Comparison of ENCODE assay signal across 9 mouse cellular contexts in genomic region chr5:103210644-103211043, GRCm38 (mm10). TPM values are rescaled to one million over a fixed set of nuclear protein-coding genes. Genes with fewer than 3 reads are reported as not detected.
A peak's percentile ranks its signal among the peaks of the same experiment; 100 is the strongest.
DNase-seq lines count a peak whose midpoint lies in the region; ATAC-seq and TF ChIP-seq lines count a peak whose summit lies in the region.
"Had no signal": no experiment of that assay in that cellular context is flagged by ENCODE, and none has a peak within 500 bp of the region (broad histone marks: within the 10 kb centered on the region; RNA-seq: fewer than 3 reads in every experiment).

No protein-coding gene starts in this region.

- H3K36me3 ChIP-seq in kidney, embryonic 15.5 days, result no peaks in the 10 kb centered on the region
- H3K36me3 ChIP-seq in heart, postnatal 0 days (replicated peaks; ENCODE audit: control insufficient read depth, insufficient read depth, low read length), result no peaks in the 10 kb centered on the region
- H3K36me3 ChIP-seq in midbrain, embryonic 15.5 days (replicated peaks), result no peaks in the 10 kb centered on the region

- no peaks in the 10 kb centered on the region for H3K27me3 ChIP-seq in kidney, embryonic 15.5 days
- H3K27me3 ChIP-seq in heart, postnatal 0 days (ENCODE audit: control insufficient read depth, insufficient read depth, low read length), result no peaks in the 10 kb centered on the region
- no peaks in the 10 kb centered on the region for H3K27me3 ChIP-seq in midbrain, embryonic 15.5 days (replicated peaks)

- WGBS in kidney, embryonic 15.5 days, result 43% methylated on average over 6 of the region's 6 CpGs
- WGBS in heart, postnatal 0 days, result 29% methylated on average over 6 of the region's 6 CpGs
- WGBS in midbrain, embryonic 15.5 days, result 5% methylated on average over 6 of the region's 6 CpGs

- peaks cover 6% of the 10 kb centered on the region; the same call in 1 of the 2 replicates for H3K4me1 ChIP-seq in kidney, embryonic 15.5 days
- H3K4me1 ChIP-seq in heart, postnatal 0 days (ENCODE audit: control insufficient read depth, insufficient read depth), result no peaks in the 10 kb centered on the region
- H3K4me1 ChIP-seq in midbrain, embryonic 15.5 days, result peaks cover 24% of the 10 kb centered on the region

- no peak for DNase-seq in kidney, postnatal 10 days
- peak; percentile 79 for DNase-seq in cerebellum, adult 9-10 months
- no peak for DNase-seq in heart, postnatal 0 days (ENCODE audit: low spot score)
- DNase-seq in ovary, adult 18-20 months (ENCODE audit: low spot score), result no peak
- no peak for DNase-seq in adrenal gland, postnatal 4 days (ENCODE audit: low spot score in 2 of 2)

- no peaks in the 10 kb centered on the region for H3K9me3 ChIP-seq in kidney, embryonic 15.5 days (replicated peaks)
- no peaks in the 10 kb centered on the region; the same call in 1 of the 2 replicates for H3K9me3 ChIP-seq in heart, postnatal 0 days (replicated peaks; ENCODE audit: control insufficient read depth, low read length)
- H3K9me3 ChIP-seq in midbrain, embryonic 15.5 days, result no peaks in the 10 kb centered on the region

- H3K4me2 ChIP-seq in kidney, embryonic 15.5 days, result peak overlapping the region; percentile 50
- H3K4me2 ChIP-seq in heart, postnatal 0 days (ENCODE audit: low read depth, low read length), result peak overlapping the region; percentile 67
- peak overlapping the region; percentile 70 for H3K4me2 ChIP-seq in midbrain, embryonic 15.5 days

- H3K27ac ChIP-seq in kidney, embryonic 15.5 days, result no peak overlapping the region
- H3K27ac ChIP-seq in heart, postnatal 0 days (ENCODE audit: low read depth), result peak overlapping the region; percentile 39
- peak overlapping the region; percentile 89 for H3K27ac ChIP-seq in midbrain, embryonic 15.5 days

- no peak for ATAC-seq in kidney, embryonic 15.5 days (replicated peaks; ENCODE audit: low FRiP score)
- ATAC-seq in heart, postnatal 0 days (ENCODE audit: insufficient read depth, low read depth), result no peak
- peak; percentile 48 for ATAC-seq in midbrain, embryonic 15.5 days (replicated peaks)
- ATAC-seq in granulocyte monocyte progenitor cell, adult 5-6 weeks (replicated peaks; ENCODE audit: poor library complexity, severe bottlenecking), result no peak

- TF ChIP-seq EP300 in heart, postnatal 0 days (IDR thresholded peaks at IDR 0.05; ENCODE audit: low read depth), result no peak

- no peak overlapping the region for H3K9ac ChIP-seq in kidney, embryonic 15.5 days
- H3K9ac ChIP-seq in heart, postnatal 0 days (replicated peaks; ENCODE audit: low read depth, low read length), result peak overlapping the region; percentile 46; the same call in 1 of the 2 replicates
- H3K9ac ChIP-seq in midbrain, embryonic 15.5 days, result peak overlapping the region; percentile 65

- H3K4me3 ChIP-seq in kidney, embryonic 15.5 days (replicated peaks), result peak overlapping the region; percentile 23
- peak overlapping the region; percentile 51 for H3K4me3 ChIP-seq in heart, postnatal 0 days (ENCODE audit: low read depth, low read length)
- peak overlapping the region; percentile 57 for H3K4me3 ChIP-seq in midbrain, embryonic 15.5 days

- no peak for TF ChIP-seq CTCF in heart, postnatal 0 days (IDR thresholded peaks at IDR 0.05; ENCODE audit: low read depth)

RNA-seq across cellular contexts. Expression of gene Mapk10, which starts 0.5 kb away (rescaled TPM):
- polyA plus RNA-seq in kidney, embryonic 15.5 days (2015; fragmentation: Nextera tagmentation; extraction: Ambion mirVana), result 0.82 and 1.8 TPM in 2 replicates
- total RNA-seq in heart, postnatal 0 days (2014; rRNA removed; ENCODE audit: low replicate concordance), result 3.9 and 11.6 TPM in 2 replicates
- 6.5 and 7.0 TPM in 2 replicates for polyA plus RNA-seq in heart, postnatal 0 days (2015; fragmentation: Nextera tagmentation; extraction: Ambion mirVana)
- polyA plus RNA-seq in midbrain, embryonic 15.5 days (2015; fragmentation: Nextera tagmentation; extraction: Ambion mirVana), result 111 and 135 TPM in 2 replicates
- total RNA-seq in granulocyte monocyte progenitor cell, adult 5-6 weeks (2014; fragmentation: Nextera tagmentation), result not detected in 2 replicates
- total RNA-seq in granulocyte monocyte progenitor cell, adult 5-6 weeks (2017), result not detected in 2 replicates
- total RNA-seq in adrenal gland, postnatal 4 days (2021), result 10 to 100 TPM; 14.5 to 18.6 TPM
- total RNA-seq: liver, adult 2 months had no signal
- polyA plus RNA-seq: liver, adult 2 months had no signal
